Mouse (Mus musculus): Measurements from ENCODE around the gene Tex2. TPM values are rescaled to one million over a fixed set of nuclear protein-coding genes. Genes with fewer than 3 reads are reported as not detected.

The Tex2 gene
- polyA plus RNA-seq, 1 experiment from 2014 or later: 12.2 TPM

GRCm38 (mm10) chr11:106566040-106566785 lies 47.0 kb downstream of the Tex2 start:
- ATAC-seq (ENCODE audit: insufficient read depth, low FRiP score, low TSS enrichment): no peak
- H3K9me3 ChIP-seq (ENCODE audit: control insufficient read depth, low read length): no peaks in the 10 kb centered on the region
- H3K9ac ChIP-seq (ENCODE audit: low read length): no peak overlapping the region
- no peak overlapping the region for H3K27ac ChIP-seq (ENCODE audit: low read depth, low read length)
- no peak overlapping the region for H3K4me2 ChIP-seq (ENCODE audit: low read depth)
- no peak overlapping the region for H3K4me3 ChIP-seq (ENCODE audit: low read depth, low read length)
- H3K4me1 ChIP-seq (ENCODE audit: control insufficient read depth, insufficient read depth, low read length): no peaks in the 10 kb centered on the region
- DNase-seq (ENCODE audit: low spot score): no peak
- H3K27me3 ChIP-seq (ENCODE audit: control insufficient read depth, insufficient read depth, low read length): no peaks in the 10 kb centered on the region
- peaks cover 4% of the 10 kb centered on the region; the same call in 1 of the 2 replicates for H3K36me3 ChIP-seq (ENCODE audit: control insufficient read depth, insufficient read depth, low read length)
- WGBS: 97% methylated on average over 8 of the region's 8 CpGs

- no peak overlapping the region for H3K4me2 ChIP-seq (ENCODE audit: low read depth)
- H3K9ac ChIP-seq (ENCODE audit: low read length): no peak overlapping the region
- no peak overlapping the region for H3K4me3 ChIP-seq (ENCODE audit: low read depth, low read length)
- WGBS: 88% methylated on average over 12 of the region's 12 CpGs
- no peak overlapping the region for H3K27ac ChIP-seq (ENCODE audit: low read depth, low read length)
- no peak for ATAC-seq (ENCODE audit: insufficient read depth, low FRiP score, low TSS enrichment)
- no peaks in the 10 kb centered on the region for H3K9me3 ChIP-seq (ENCODE audit: control insufficient read depth, low read length)
- DNase-seq (ENCODE audit: low spot score): no peak
- H3K36me3 ChIP-seq (ENCODE audit: control insufficient read depth, insufficient read depth, low read length): peaks cover 4% of the 10 kb centered on the region; the same call in 1 of the 2 replicates
- no peaks in the 10 kb centered on the region for H3K27me3 ChIP-seq (ENCODE audit: control insufficient read depth, insufficient read depth, low read length)
- no peaks in the 10 kb centered on the region for H3K4me1 ChIP-seq (ENCODE audit: control insufficient read depth, insufficient read depth, low read length)
Observed at GRCm38 (mm10) chr11:106564261-106564660, 49.0 kb downstream of the Tex2 start.

- ATAC-seq (ENCODE audit: insufficient read depth, low FRiP score, low TSS enrichment) (no peak), DNase-seq (ENCODE audit: low spot score) (no peak)
- no peak overlapping the region for H3K9ac ChIP-seq (ENCODE audit: low read length)
- H3K9me3 ChIP-seq (ENCODE audit: control insufficient read depth, low read length): no peaks in the 10 kb centered on the region
- no peaks in the 10 kb centered on the region for H3K27me3 ChIP-seq (ENCODE audit: control insufficient read depth, insufficient read depth, low read length)
- H3K36me3 ChIP-seq (ENCODE audit: control insufficient read depth, insufficient read depth, low read length): peaks cover 4% of the 10 kb centered on the region; the same call in 1 of the 2 replicates
- no peak overlapping the region for H3K4me3 ChIP-seq (ENCODE audit: low read depth, low read length)
- no peak overlapping the region for H3K27ac ChIP-seq (ENCODE audit: low read depth, low read length)
- H3K4me1 ChIP-seq (ENCODE audit: control insufficient read depth, insufficient read depth, low read length): no peaks in the 10 kb centered on the region
- WGBS: 87% methylated on average over 4 of the region's 4 CpGs
- no peak overlapping the region for H3K4me2 ChIP-seq (ENCODE audit: low read depth)
Observed at GRCm38 (mm10) chr11:106562707-106563106, 50.5 kb downstream of the Tex2 start.

GRCm38 (mm10) chr11:106559773-106560172 lies 53.5 kb downstream of the Tex2 start:
- WGBS: 96% methylated on average over 7 of the region's 7 CpGs
- no peak overlapping the region for H3K9ac ChIP-seq (ENCODE audit: low read length)
- no peak overlapping the region for H3K4me2 ChIP-seq (ENCODE audit: low read depth)
- H3K27me3 ChIP-seq (ENCODE audit: control insufficient read depth, insufficient read depth, low read length): no peaks in the 10 kb centered on the region
- DNase-seq (ENCODE audit: low spot score) (no peak), ATAC-seq (ENCODE audit: insufficient read depth, low FRiP score, low TSS enrichment) (no peak)
- H3K27ac ChIP-seq (ENCODE audit: low read depth, low read length): no peak overlapping the region
- H3K36me3 ChIP-seq (ENCODE audit: control insufficient read depth, insufficient read depth, low read length): no peaks in the 10 kb centered on the region
- no peak overlapping the region for H3K4me3 ChIP-seq (ENCODE audit: low read depth, low read length)
- no peaks in the 10 kb centered on the region for H3K4me1 ChIP-seq (ENCODE audit: control insufficient read depth, insufficient read depth, low read length)
- no peaks in the 10 kb centered on the region for H3K9me3 ChIP-seq (ENCODE audit: control insufficient read depth, low read length)

- no peak overlapping the region for H3K27ac ChIP-seq (ENCODE audit: low read depth, low read length)
- ATAC-seq (ENCODE audit: insufficient read depth, low FRiP score, low TSS enrichment) (no peak), DNase-seq (ENCODE audit: low spot score) (no peak)
- no peaks in the 10 kb centered on the region for H3K36me3 ChIP-seq (ENCODE audit: control insufficient read depth, insufficient read depth, low read length)
- H3K27me3 ChIP-seq (ENCODE audit: control insufficient read depth, insufficient read depth, low read length): no peaks in the 10 kb centered on the region
- H3K9me3 ChIP-seq (ENCODE audit: control insufficient read depth, low read length): no peaks in the 10 kb centered on the region
- H3K4me3 ChIP-seq (ENCODE audit: low read depth, low read length): no peak overlapping the region
- H3K4me1 ChIP-seq (ENCODE audit: control insufficient read depth, insufficient read depth, low read length): no peaks in the 10 kb centered on the region
- no peak overlapping the region for H3K4me2 ChIP-seq (ENCODE audit: low read depth)
- no peak overlapping the region for H3K9ac ChIP-seq (ENCODE audit: low read length)
- 76% methylated on average over 4 of the region's 4 CpGs for WGBS
Observed at GRCm38 (mm10) chr11:106558008-106558407, 55.2 kb downstream of the Tex2 start.

- Histone ChIP-seq H3K4me2 (ENCODE audit: low read depth) (no peak overlapping the region), H3K9ac (ENCODE audit: low read length) (no peak overlapping the region), H3K27ac (ENCODE audit: low read depth, low read length) (no peak overlapping the region), H3K4me3 (ENCODE audit: low read depth, low read length) (no peak overlapping the region), H3K4me1 (ENCODE audit: control insufficient read depth, insufficient read depth, low read length) (no peaks in the 10 kb centered on the region), H3K9me3 (ENCODE audit: control insufficient read depth, low read length) (no peaks in the 10 kb centered on the region), H3K36me3 (ENCODE audit: control insufficient read depth, insufficient read depth, low read length) (no peaks in the 10 kb centered on the region), H3K27me3 (ENCODE audit: control insufficient read depth, insufficient read depth, low read length) (no peaks in the 10 kb centered on the region)
- DNase-seq (ENCODE audit: low spot score) (no peak), ATAC-seq (ENCODE audit: insufficient read depth, low FRiP score, low TSS enrichment) (no peak)
- 84% methylated on average over 7 of the region's 7 CpGs for WGBS
Observed at GRCm38 (mm10) chr11:106557398-106557797, 55.8 kb downstream of the Tex2 start.

- Histone ChIP-seq H3K4me3 (ENCODE audit: low read depth, low read length) (no peak overlapping the region), H3K4me1 (ENCODE audit: control insufficient read depth, insufficient read depth, low read length) (no peaks in the 10 kb centered on the region), H3K9me3 (ENCODE audit: control insufficient read depth, low read length) (no peaks in the 10 kb centered on the region), H3K36me3 (ENCODE audit: control insufficient read depth, insufficient read depth, low read length) (no peaks in the 10 kb centered on the region), H3K9ac (ENCODE audit: low read length) (no peak overlapping the region), H3K27me3 (ENCODE audit: control insufficient read depth, insufficient read depth, low read length) (no peaks in the 10 kb centered on the region), H3K27ac (ENCODE audit: low read depth, low read length) (no peak overlapping the region), H3K4me2 (ENCODE audit: low read depth) (no peak overlapping the region)
- WGBS: 78% methylated on average over 4 of the region's 4 CpGs
- ATAC-seq (ENCODE audit: insufficient read depth, low FRiP score, low TSS enrichment) (no peak), DNase-seq (ENCODE audit: low spot score) (no peak)
Observed at GRCm38 (mm10) chr11:106556689-106557088, 56.5 kb downstream of the Tex2 start.

- Histone ChIP-seq H3K4me1 (ENCODE audit: control insufficient read depth, insufficient read depth, low read length) (no peaks in the 10 kb centered on the region), H3K9ac (ENCODE audit: low read length) (no peak overlapping the region), H3K4me2 (ENCODE audit: low read depth) (no peak overlapping the region), H3K27me3 (ENCODE audit: control insufficient read depth, insufficient read depth, low read length) (no peaks in the 10 kb centered on the region), H3K9me3 (ENCODE audit: control insufficient read depth, low read length) (no peaks in the 10 kb centered on the region), H3K36me3 (ENCODE audit: control insufficient read depth, insufficient read depth, low read length) (no peaks in the 10 kb centered on the region), H3K4me3 (ENCODE audit: low read depth, low read length) (no peak overlapping the region), H3K27ac (ENCODE audit: low read depth, low read length) (no peak overlapping the region)
- ATAC-seq (ENCODE audit: insufficient read depth, low FRiP score, low TSS enrichment) (no peak), DNase-seq (ENCODE audit: low spot score) (no peak)
- WGBS: 60% methylated on average over 10 of the region's 10 CpGs
Observed at GRCm38 (mm10) chr11:106555805-106556615, 57.2 kb downstream of the Tex2 start.

GRCm38 (mm10) chr11:106550398-106550797 lies 62.8 kb downstream of the Tex2 start:
- no peaks in the 10 kb centered on the region for H3K36me3 ChIP-seq (ENCODE audit: control insufficient read depth, insufficient read depth, low read length)
- WGBS: 94% methylated on average over 3 of the region's 4 CpGs
- ATAC-seq (ENCODE audit: insufficient read depth, low FRiP score, low TSS enrichment) (no peak), DNase-seq (ENCODE audit: low spot score) (no peak)
- H3K4me1 ChIP-seq (ENCODE audit: control insufficient read depth, insufficient read depth, low read length): no peaks in the 10 kb centered on the region
- H3K9me3 ChIP-seq (ENCODE audit: control insufficient read depth, low read length): no peaks in the 10 kb centered on the region
- H3K4me2 ChIP-seq (ENCODE audit: low read depth): no peak overlapping the region
- no peak overlapping the region for H3K27ac ChIP-seq (ENCODE audit: low read depth, low read length)
- H3K27me3 ChIP-seq (ENCODE audit: control insufficient read depth, insufficient read depth, low read length): no peaks in the 10 kb centered on the region
- H3K9ac ChIP-seq (ENCODE audit: low read length): no peak overlapping the region
- H3K4me3 ChIP-seq (ENCODE audit: low read depth, low read length): no peak overlapping the region

Data from neural tube, embryonic 11.5 days (tissue).